ENCODE assay signal across 8 mouse cellular contexts in the genomic region with DNA sequence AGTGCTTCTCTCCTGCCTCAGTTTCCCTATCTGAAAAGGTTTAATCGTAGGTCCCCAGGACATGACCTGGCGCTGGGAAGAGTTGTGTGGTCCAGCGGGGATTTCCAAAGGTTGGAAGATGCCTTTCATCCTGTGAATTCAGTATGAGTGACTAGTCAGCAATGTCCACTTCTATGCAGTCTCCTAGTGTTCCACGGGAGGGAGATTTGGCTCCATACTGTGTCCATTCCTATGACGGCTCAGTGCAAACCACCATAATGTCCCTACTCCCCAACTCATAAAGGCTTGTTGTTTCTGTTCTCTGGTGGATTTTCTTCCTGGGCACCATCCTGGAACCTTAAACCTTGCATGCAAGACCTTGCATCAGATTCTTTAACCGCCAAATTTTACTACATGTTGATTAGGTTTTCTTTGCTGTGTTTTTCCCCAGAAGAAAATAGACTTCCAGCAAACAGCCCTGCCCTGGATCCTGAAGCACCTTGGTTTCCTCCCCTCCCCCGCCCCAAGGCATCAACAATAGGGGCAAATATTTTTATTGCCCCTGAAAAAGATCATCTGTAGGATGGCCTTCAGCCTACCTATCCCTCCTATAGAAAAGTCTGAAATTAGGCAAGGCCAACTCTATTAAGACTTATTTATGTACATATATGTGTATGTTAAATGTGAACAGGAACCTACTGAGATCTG. TPM values are rescaled to one million over a fixed set of nuclear protein-coding genes. Genes with fewer than 3 reads are reported as not detected.
DNase-seq lines count a peak whose midpoint lies in the region; TF ChIP-seq lines count a peak whose summit lies in the region.

No protein-coding gene starts in this region.

- TF ChIP-seq CTCF in cerebellum, adult 2 months (IDR thresholded peaks at IDR 0.05; ENCODE audit: borderline replicate concordance, insufficient read depth, low read depth, low read length), result no peak
- TF ChIP-seq CTCF in testis, adult 2 months (IDR thresholded peaks at IDR 0.05; ENCODE audit: control insufficient read depth, insufficient read depth, insufficient replicate concordance, low read depth, low read length), result no peak
- TF ChIP-seq CTCF in olfactory bulb, adult 2 months (IDR thresholded peaks at IDR 0.05; ENCODE audit: insufficient read depth, low read depth, low read length), result no peak

- peak overlapping the region; percentile 91 for H3K4me3 ChIP-seq in cerebellum, adult 2 months (replicated peaks; ENCODE audit: insufficient read depth, low read depth, low read length)
- H3K4me3 ChIP-seq in testis, adult 2 months (ENCODE audit: control insufficient read depth, low read depth, low read length), result peak overlapping the region; percentile 81
- H3K4me3 ChIP-seq in limb, embryonic 10.5 days, result peak overlapping the region; percentile 80
- H3K4me3 ChIP-seq in olfactory bulb, adult 2 months (ENCODE audit: insufficient read depth, low read depth, low read length), result peak overlapping the region; percentile 56

- no peaks in the 10 kb centered on the region for H3K27me3 ChIP-seq in cerebellum, adult 2 months (ENCODE audit: control insufficient read depth, insufficient read depth, low read length)
- no peaks in the 10 kb centered on the region for H3K27me3 ChIP-seq in testis, adult 2 months (ENCODE audit: control insufficient read depth, insufficient read depth, low read length)
- no peaks in the 10 kb centered on the region for H3K27me3 ChIP-seq in limb, embryonic 10.5 days (ENCODE audit: low read depth, poor library complexity, severe bottlenecking)

- DNase-seq in cerebellum, adult 2 months, result no peak
- DNase-seq in cerebellum, postnatal 36 days, result no peak
- no peak for DNase-seq in testis, postnatal 14 days (ENCODE audit: low spot score)
- DNase-seq in limb, embryonic 10.5 days (ENCODE audit: low spot score), result no peak
- DNase-seq in cerebellum, adult 9-10 months, result no peak
- DNase-seq in thymus, postnatal 4 days, result no peak

- peak overlapping the region; percentile 93 for H3K27ac ChIP-seq in cerebellum, adult 2 months (ENCODE audit: insufficient read depth, low read length)
- H3K27ac ChIP-seq in testis, adult 2 months (ENCODE audit: control insufficient read depth, insufficient read depth, low read depth, low read length), result peak overlapping the region; percentile 89
- H3K27ac ChIP-seq in limb, embryonic 10.5 days, result peak overlapping the region; percentile 95
- peak overlapping the region; percentile 95 for H3K27ac ChIP-seq in olfactory bulb, adult 2 months (ENCODE audit: insufficient read depth, low read depth, low read length)

- peaks cover 6% of the 10 kb centered on the region; the same call in 1 of the 2 replicates for H3K4me1 ChIP-seq in cerebellum, adult 2 months (ENCODE audit: control insufficient read depth, insufficient read depth, low read length)
- peaks cover 14% of the 10 kb centered on the region for H3K4me1 ChIP-seq in testis, adult 2 months (ENCODE audit: control insufficient read depth, insufficient read depth, low read length)
- peaks cover 26% of the 10 kb centered on the region for H3K4me1 ChIP-seq in limb, embryonic 10.5 days
- H3K4me1 ChIP-seq in olfactory bulb, adult 2 months (ENCODE audit: control insufficient read depth, insufficient read depth, low read length), result peaks cover 5% of the 10 kb centered on the region; the same call in 1 of the 2 replicates

- 25% methylated on average over 7 of the region's 7 CpGs for WGBS in cerebellum, adult 2 months
- WGBS in limb, embryonic 10.5 days, result 32% methylated on average over 7 of the region's 7 CpGs
- 26% methylated on average over 7 of the region's 7 CpGs for WGBS in olfactory bulb, adult 2 months

- TF ChIP-seq POLR2A in cerebellum, adult 2 months (IDR thresholded peaks at IDR 0.05; ENCODE audit: borderline replicate concordance, insufficient read depth, low read length), result no peak
- no peak for TF ChIP-seq POLR2A in testis, adult 2 months (IDR thresholded peaks at IDR 0.05; ENCODE audit: control insufficient read depth, low read depth, low read length)
- no peak for TF ChIP-seq POLR2A in olfactory bulb, adult 2 months (IDR thresholded peaks at IDR 0.05; ENCODE audit: insufficient read depth, low read depth, low read length)

- peaks cover 1% of the 10 kb centered on the region; the same call in 1 of the 2 replicates for H3K36me3 ChIP-seq in testis, adult 2 months (ENCODE audit: control insufficient read depth, insufficient read depth, low read length)
- H3K36me3 ChIP-seq in limb, embryonic 10.5 days, result peaks cover 20% of the 10 kb centered on the region

- no peaks in the 10 kb centered on the region for H3K9me3 ChIP-seq in limb, embryonic 10.5 days (replicated peaks)

RNA-seq across cellular contexts. Expression of gene Stk25, which starts 22.1 kb away (rescaled TPM):
- polyA plus RNA-seq in cerebellum, adult 2 months (2012; rRNA removed), result 291 and 305 TPM in 2 replicates
- polyA plus RNA-seq in testis, adult 2 months (2012; rRNA removed), result 182 and 191 TPM in 2 replicates
- 153 and 185 TPM in 2 replicates for polyA plus RNA-seq in limb, embryonic 10.5 days (2016; fragmentation: Nextera tagmentation; extraction: Ambion mirVana)
- not detected in 2 replicates for polyA plus RNA-seq in olfactory bulb, adult 2 months (2012; ENCODE audit: insufficient read depth, insufficient read length, low replicate concordance, missing spikeins)

RNA-seq across cellular contexts. Expression of gene Bok, which starts 49.1 kb away (rescaled TPM):
- polyA plus RNA-seq in cerebellum, adult 2 months (2012; rRNA removed), result 20.6 and 21.2 TPM in 2 replicates
- 5.6 and 9.7 TPM in 2 replicates for polyA plus RNA-seq in testis, adult 2 months (2012; rRNA removed)
- 34.9 and 37.4 TPM in 2 replicates for polyA plus RNA-seq in limb, embryonic 10.5 days (2016; fragmentation: Nextera tagmentation; extraction: Ambion mirVana)
- not detected in 2 replicates for polyA plus RNA-seq in olfactory bulb, adult 2 months (2012; ENCODE audit: insufficient read depth, insufficient read length, low replicate concordance, missing spikeins)
